Mouse (Mus musculus) cortical plate, adult 2 months (tissue): Measurements from ENCODE around the gene Tcaf1.

ENCODE experiments used
- CTCF ChIP-seq: fragments of 200-500 bp; IDR thresholded peaks from 2 replicates; pipeline ENCODE4 v1.5.1; 2011; ENCODE audit warnings: mild to moderate bottlenecking, control low read depth, low read length; ENCODE audit not compliant: insufficient read depth; ENCODE audit errors: extremely low read depth
- POLR2A ChIP-seq: fragments of 200-500 bp; IDR thresholded peaks from 2 replicates; pipeline ENCODE4 v1.6.1; 2011; ENCODE audit warnings: mild to moderate bottlenecking, low read length, control low read depth; ENCODE audit not compliant: insufficient read depth; ENCODE audit errors: extremely low read depth

- TF ChIP-seq POLR2A, result no peak
- TF ChIP-seq CTCF, result no peak
Measured at GRCm38 (mm10) chr6:42742303-42742702, 32.4 kb upstream of the Tcaf1 start.
